Mouse (Mus musculus): ENCODE data around the gene LTO1.

- peak; percentile 87 for TF ChIP-seq CTCF (IDR thresholded peaks at IDR 0.05; ENCODE audit: low read depth)
- TF ChIP-seq EP300 (IDR thresholded peaks at IDR 0.05; ENCODE audit: low read depth): no peak
Measured at GRCm38 (mm10) chr7:144895305-144896111, 19.4 kb upstream of the LTO1 start.
